Mouse (Mus musculus) brown adipose tissue, adult 24 weeks (tissue): ENCODE results near the gene Rnf227. TPM values are rescaled to one million over a fixed set of nuclear protein-coding genes. Genes with fewer than 3 reads are reported as not detected.

Experiments used
- H3K27ac ChIP-seq: fragments of 200-500 bp; replicated peaks from 2 replicates; pipeline ENCODE4 v1.5.1; 2012; ENCODE audit warnings: low read depth, mild to moderate bottlenecking, low read length
- H3K4me1 ChIP-seq: fragments of 200-500 bp; 2 replicates; pipeline ENCODE4 v1.6.1; 2012; ENCODE audit warnings: low read length, mixed read lengths; ENCODE audit not compliant: control insufficient read depth, insufficient read depth, insufficient read length
- H3K4me3 ChIP-seq: fragments of 200-500 bp; 2 replicates; pipeline ENCODE4 v1.5.1; 2012; ENCODE audit warnings: low read depth, mild to moderate bottlenecking, low read length, moderate library complexity; ENCODE audit not compliant: insufficient read depth
- polyA plus RNA-seq: library from polyadenylated mRNA; stranded (reverse); fragments of >200 nt; gene quantifications from 2 replicates; pipeline ENCODE4 v1.2.4, GENCODE M21; 2012; ENCODE audit not compliant: missing spikeins, insufficient read depth, insufficient read length

Gene Rnf227
- polyA plus RNA-seq, 1 experiment, result 2.8 TPM

- no peak overlapping the region for H3K27ac ChIP-seq
- peaks cover 21% of the 10 kb centered on the region for H3K4me1 ChIP-seq
- no peak overlapping the region for H3K4me3 ChIP-seq
Measured at GRCm38 (mm10) chr11:69362479-69362878, 22.2 kb downstream of the Rnf227 start.

GRCm38 (mm10) chr11:69364376-69364775 lies 24.1 kb downstream of the Rnf227 start:
- Histone ChIP-seq H3K27ac (peak overlapping the region; percentile 93), H3K4me1 (peaks cover 25% of the 10 kb centered on the region), H3K4me3 (peak overlapping the region; percentile 42)

DNA sequence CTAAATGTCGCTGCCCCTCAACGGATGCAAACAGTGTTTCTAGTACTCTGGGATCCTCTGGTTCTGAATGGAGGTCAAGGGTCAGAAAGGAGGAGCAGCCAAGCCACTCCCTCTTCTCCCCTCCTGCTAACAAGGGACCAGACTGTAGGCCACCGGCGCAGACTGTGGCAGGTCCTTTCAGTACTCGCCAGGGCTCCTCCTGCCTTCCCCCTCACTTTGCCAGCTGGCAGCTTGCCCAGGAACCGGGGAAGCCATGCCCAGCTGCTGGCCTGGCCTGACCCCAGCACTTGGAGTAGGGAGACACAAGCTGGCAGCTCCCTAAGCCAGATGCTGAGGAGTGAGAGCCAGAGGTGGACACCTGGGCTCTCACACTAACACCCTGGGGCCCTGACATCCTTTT lies 24.6 kb downstream of the Rnf227 start:
- H3K27ac ChIP-seq, result peak overlapping the region; percentile 93
- peaks cover 25% of the 10 kb centered on the region for H3K4me1 ChIP-seq
- peak overlapping the region; percentile 42 for H3K4me3 ChIP-seq

DNA sequence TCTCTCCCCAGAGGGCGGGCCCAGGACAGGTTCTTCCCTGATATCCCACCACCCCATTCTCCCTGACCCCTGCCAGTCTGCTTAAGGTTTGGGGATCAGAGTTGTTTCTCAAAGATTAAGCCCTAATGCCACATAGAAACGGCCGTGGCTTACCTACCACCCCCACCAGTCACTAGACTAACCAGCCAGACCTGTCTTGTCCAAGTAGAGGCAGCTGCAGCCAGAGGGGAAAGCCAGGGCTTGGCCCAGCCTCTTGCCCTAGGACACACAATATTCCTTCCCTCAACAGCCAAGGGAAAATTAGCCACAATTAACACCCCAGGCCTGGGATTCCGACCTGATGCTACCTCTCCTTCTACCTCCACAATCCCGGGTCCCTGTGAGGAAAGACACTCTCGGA lies 25.5 kb downstream of the Rnf227 start:
- peak overlapping the region; percentile 45 for H3K4me3 ChIP-seq
- peak overlapping the region; percentile 93 for H3K27ac ChIP-seq
- peaks cover 25% of the 10 kb centered on the region for H3K4me1 ChIP-seq

GRCm38 (mm10) chr11:69366157-69366854 lies 26.0 kb downstream of the Rnf227 start:
- Histone ChIP-seq H3K4me1 (peaks cover 25% of the 10 kb centered on the region), H3K27ac (peak overlapping the region; percentile 93), H3K4me3 (peak overlapping the region; percentile 45)

GRCm38 (mm10) chr11:69366855-69367615 lies 26.8 kb downstream of the Rnf227 start:
- Histone ChIP-seq H3K4me1 (peaks cover 25% of the 10 kb centered on the region), H3K4me3 (peak overlapping the region; percentile 91), H3K27ac (peak overlapping the region; percentile 81)

- peak overlapping the region; percentile 91 for H3K4me3 ChIP-seq
- peaks cover 25% of the 10 kb centered on the region for H3K4me1 ChIP-seq
- peak overlapping the region; percentile 81 for H3K27ac ChIP-seq
Measured at GRCm38 (mm10) chr11:69367616-69368355, 27.5 kb downstream of the Rnf227 start.

DNA sequence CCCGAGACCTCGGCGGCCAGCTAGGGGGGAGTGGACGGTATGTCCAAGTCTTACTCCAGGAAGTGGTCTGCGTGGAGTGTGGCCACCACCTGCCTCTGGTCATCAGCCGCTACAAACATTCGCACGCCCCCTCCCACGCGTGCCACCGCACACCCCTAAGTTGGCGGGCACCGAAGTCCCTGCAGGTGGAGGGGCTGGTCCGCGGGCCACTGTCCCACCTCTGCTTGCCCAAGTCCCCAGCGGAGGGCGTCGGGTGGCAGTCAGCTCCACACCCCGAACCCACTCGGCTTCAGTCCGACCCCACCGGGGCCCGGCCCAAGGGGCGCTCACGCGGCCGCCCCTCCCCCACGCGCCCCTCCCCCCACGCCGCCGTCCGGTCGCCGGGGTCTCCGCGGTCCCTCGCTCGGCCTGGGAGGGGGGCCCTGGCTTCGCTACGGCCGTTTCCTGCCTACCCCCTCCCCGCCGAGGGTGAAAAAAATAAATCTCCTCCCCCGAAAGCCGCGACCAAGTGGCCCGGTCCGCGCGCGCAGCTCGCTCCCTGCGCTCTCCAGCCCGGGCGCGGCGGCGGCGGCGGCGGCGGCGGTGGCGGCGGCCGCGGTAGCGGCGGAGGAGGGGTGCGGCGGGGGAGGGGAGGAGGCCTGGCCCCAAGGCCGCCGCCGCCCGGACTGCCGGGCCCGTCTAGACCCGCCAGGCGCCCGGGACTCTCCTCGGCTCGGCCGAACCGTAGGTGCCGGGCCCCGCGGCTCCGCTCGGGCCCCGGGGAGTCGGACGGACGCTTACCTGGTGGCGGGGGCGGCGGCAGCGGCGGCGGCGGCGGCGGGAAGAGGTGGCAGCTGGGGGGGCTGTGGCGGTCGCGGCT lies 28.3 kb downstream of the Rnf227 start:
- Histone ChIP-seq H3K27ac (peak overlapping the region; percentile 76), H3K4me1 (peaks cover 25% of the 10 kb centered on the region), H3K4me3 (peak overlapping the region; percentile 91)

DNA sequence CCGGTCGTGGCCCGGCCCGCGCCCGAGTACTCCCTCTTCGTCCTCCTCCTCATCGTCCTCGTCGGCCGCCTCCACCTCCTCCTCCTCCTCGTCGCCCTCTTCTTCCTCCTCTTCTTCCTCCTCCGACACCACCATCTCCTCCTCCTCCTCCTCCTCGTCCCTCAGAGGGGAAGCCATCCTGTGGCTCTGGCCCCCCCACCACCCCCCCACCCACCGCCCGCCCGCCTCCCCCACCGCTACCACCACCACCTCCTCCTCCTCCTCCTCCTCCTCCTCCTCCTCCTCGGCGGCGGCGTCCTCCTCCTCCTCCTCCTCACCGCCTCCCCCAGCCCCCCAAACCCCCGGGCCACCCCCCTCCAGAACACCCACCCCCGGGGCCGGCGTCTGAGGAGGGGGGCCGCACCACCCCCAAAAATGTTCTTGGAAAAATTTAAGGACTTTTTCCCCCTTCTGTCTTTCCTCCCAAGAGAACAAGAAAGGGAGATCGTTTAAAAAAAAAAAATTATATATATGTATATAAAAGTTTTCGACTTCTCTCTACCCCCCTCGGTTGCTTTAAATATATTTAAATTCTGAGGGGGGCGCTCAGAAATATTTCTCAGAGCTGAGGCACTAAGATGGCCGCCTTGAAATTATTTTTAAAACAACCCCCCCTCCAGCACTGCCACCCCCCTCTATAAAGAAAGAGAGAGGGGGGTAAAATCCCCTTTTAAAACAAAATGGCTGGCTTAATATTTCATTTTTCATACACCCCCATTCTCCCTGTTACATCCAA lies 29.1 kb downstream of the Rnf227 start, which contains the start of gene Chd3:
Chd3 (minus strand) TSS at position 192 of the 775 bp plus-strand sequence.
- peak within 1 kb of the TSS; percentile 76 for H3K27ac ChIP-seq
- peaks cover 21% of the 10 kb centered on the region for H3K4me1 ChIP-seq
- H3K4me3 ChIP-seq, result peak within 1 kb of the TSS; percentile 91

DNA sequence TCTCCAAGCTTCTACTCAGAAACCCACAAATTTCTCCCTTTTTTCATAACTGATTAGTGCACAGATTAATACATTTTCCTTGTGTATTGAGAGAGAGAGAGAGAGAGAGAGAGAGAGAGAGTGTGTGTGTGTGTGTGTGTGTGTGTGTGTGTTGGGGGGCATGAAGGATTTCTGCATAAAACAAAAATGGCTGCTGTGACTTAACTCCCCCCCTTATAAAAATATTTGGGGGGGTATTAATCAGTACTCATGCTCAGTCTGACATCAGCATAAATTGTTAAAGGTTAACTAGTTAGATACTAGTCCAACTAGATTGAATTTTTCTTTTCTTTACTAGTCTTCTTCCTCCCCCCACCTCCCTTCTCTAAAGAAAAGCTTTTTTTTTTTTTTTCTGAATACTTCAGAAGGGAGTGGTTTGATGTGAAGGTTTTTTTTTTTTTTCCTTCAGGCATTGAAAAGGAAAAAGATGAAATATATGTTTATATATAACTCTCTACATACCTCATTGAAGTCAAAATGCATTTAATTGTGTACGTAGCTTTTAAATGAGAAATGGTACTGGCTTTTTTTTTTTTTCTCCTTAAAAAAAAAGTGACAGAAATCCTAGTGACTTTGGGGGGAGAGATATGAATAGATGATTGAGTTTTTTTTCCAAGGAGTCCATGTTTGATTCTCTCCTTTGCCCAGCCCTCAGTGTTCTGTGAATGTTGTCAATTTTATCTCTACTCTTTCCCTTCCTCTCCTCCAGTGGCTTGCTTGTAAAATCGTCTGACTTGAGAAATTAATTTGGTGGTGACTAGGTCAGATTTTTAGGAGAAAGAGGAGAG lies 29.9 kb downstream of the Rnf227 start:
- Histone ChIP-seq H3K27ac (0 out of 2 replicates have a peak overlapping the region, but pooled peaks have one; percentile 8), H3K4me1 (peaks cover 15% of the 10 kb centered on the region), H3K4me3 (no peak overlapping the region)

DNA sequence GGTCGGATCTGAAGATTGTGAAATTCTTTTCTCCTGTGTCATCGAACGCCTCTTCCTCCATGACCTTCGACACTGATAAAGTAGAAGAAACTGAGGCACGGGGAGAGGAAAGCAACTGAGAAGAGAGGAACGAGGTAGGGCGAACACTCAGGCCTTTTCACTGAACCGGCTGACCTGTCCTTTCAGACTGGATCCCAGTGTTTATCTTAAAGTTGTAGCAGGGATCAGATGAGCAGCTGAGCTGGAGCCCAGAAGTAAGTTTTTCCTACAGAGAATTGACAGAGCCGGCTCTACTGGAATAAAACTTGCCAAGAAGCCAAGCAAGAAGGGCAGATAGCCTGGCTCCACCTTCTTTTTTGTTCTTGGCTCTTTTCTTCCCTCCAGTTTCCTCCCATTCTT lies 30.6 kb downstream of the Rnf227 start:
- H3K4me1 ChIP-seq, result peaks cover 9% of the 10 kb centered on the region
- H3K4me3 ChIP-seq, result no peak overlapping the region
- 0 out of 2 replicates have a peak overlapping the region, but pooled peaks have one; percentile 8 for H3K27ac ChIP-seq

DNA sequence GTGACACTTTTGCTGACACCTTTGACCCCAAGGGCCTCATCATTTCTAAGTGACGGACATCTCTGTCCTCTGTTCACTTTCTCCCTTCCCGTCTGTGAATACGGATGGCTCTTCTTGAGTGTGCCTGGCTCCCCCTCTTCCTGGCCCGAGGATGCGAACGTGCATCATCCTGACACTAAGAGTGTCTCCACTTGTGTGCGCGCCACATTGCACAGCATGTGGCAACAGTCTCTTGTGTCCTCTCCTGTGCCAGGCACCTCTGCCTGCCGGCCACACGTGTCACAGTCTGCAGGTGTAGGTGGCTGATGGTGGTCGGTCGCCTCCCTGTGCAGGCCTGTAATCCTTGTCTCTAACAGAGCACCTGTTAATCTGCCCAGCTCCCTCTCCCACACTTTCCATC lies 31.3 kb downstream of the Rnf227 start:
- H3K4me3 ChIP-seq, result no peak overlapping the region
- peaks cover 6% of the 10 kb centered on the region; the same call in 1 of the 2 replicates for H3K4me1 ChIP-seq
- H3K27ac ChIP-seq, result no peak overlapping the region
